Mouse (Mus musculus) hindbrain, embryonic 16.5 days (tissue): ENCODE measurements around the gene Mat2b. TPM values are rescaled to one million over a fixed set of nuclear protein-coding genes. Genes with fewer than 3 reads are reported as not detected.

Experiments used
- ATAC-seq: fragments of 200-750 bp; cut with Nextera tagmentation; 2 replicates; pipeline ENCODE4 v1.8.0; 2017; ENCODE audit warnings: moderate TSS enrichment, moderate library complexity
- H3K27ac ChIP-seq: fragments of 300-500 bp; sonication (generic); 2 replicates; pipeline ENCODE4 v1.5.1; 2014; ENCODE audit warnings: low read depth, mild to moderate bottlenecking, control low read depth, low read length, moderate library complexity
- H3K27me3 ChIP-seq: fragments of 300-500 bp; sonication (generic); replicated peaks from 2 replicates; pipeline ENCODE4 v1.6.1; 2014; ENCODE audit warnings: low read length; ENCODE audit not compliant: control insufficient read depth, insufficient read depth
- H3K36me3 ChIP-seq: fragments of 300-500 bp; sonication (generic); 2 replicates; pipeline ENCODE4 v1.6.1; 2014; ENCODE audit warnings: mild to moderate bottlenecking, low read length, moderate library complexity, mixed read lengths; ENCODE audit not compliant: control insufficient read depth, insufficient read depth
- H3K4me1 ChIP-seq: fragments of 300-500 bp; sonication (generic); 2 replicates; pipeline ENCODE4 v1.6.1; 2014; ENCODE audit warnings: low read depth, low read length; ENCODE audit not compliant: control insufficient read depth, insufficient read depth
- H3K4me2 ChIP-seq: fragments of 300-500 bp; sonication (generic); 2 replicates; pipeline ENCODE4 v1.6.1; 2014; ENCODE audit warnings: mild to moderate bottlenecking, low read length, control low read depth, moderate library complexity
- H3K4me3 ChIP-seq: fragments of 300-500 bp; sonication (generic); 2 replicates; pipeline ENCODE4 v1.5.1; 2014; ENCODE audit warnings: mild to moderate bottlenecking, low read length, control low read depth, moderate library complexity
- H3K9ac ChIP-seq: fragments of 300-500 bp; sonication (generic); 2 replicates; pipeline ENCODE4 v1.6.1; 2014; ENCODE audit warnings: low read depth, mild to moderate bottlenecking, control low read depth, low read length, moderate library complexity
- H3K9me3 ChIP-seq: fragments of 300-500 bp; sonication (generic); 2 replicates; pipeline ENCODE4 v1.6.1; 2014; ENCODE audit warnings: mild to moderate bottlenecking, low read length, moderate library complexity; ENCODE audit not compliant: control insufficient read depth
- WGBS: fragments of 180-500 bp; shearing (Covaris S2); extraction: QIAGEN DNeasy Blood & Tissue Kit; methylation state at CpG from one replicate; pipeline ENCODE4 v1.1.7; 2014; 5-methylcytosine and 5-hydroxymethylcytosine counted together
- polyA plus RNA-seq: library from polyadenylated mRNA; unstranded; fragments of >200 nt; fragmentation: Nextera tagmentation; extraction: Ambion mirVana; gene quantifications from 2 replicates; pipeline ENCODE4 v1.2.1, GENCODE M21; 2015

The Mat2b gene
- polyA plus RNA-seq, 1 experiment from 2014 or later = 59.0 TPM

- Histone ChIP-seq H3K4me3 (no peak overlapping the region), H3K27me3 (no peaks in the 10 kb centered on the region), H3K9ac (no peak overlapping the region), H3K36me3 (peaks cover 52% of the 10 kb centered on the region), H3K9me3 (no peaks in the 10 kb centered on the region), H3K4me2 (no peak overlapping the region), H3K27ac (no peak overlapping the region), H3K4me1 (no peaks in the 10 kb centered on the region)
- ATAC-seq = no peak
- WGBS = 96% methylated on average over 3 of the region's 3 CpGs
Measured at GRCm38 (mm10) chr11:40682456-40682855, 12.5 kb downstream of the Mat2b start.

GRCm38 (mm10) chr11:40677169-40677568, 17.8 kb downstream of the Mat2b start:
- Histone ChIP-seq H3K4me3 (no peak overlapping the region), H3K9ac (no peak overlapping the region), H3K4me2 (no peak overlapping the region), H3K36me3 (peaks cover 36% of the 10 kb centered on the region), H3K4me1 (no peaks in the 10 kb centered on the region), H3K9me3 (peaks cover 3% of the 10 kb centered on the region; the same call in 1 of the 2 replicates), H3K27ac (no peak overlapping the region), H3K27me3 (no peaks in the 10 kb centered on the region)
- 100% methylated on average over 1 of the region's 1 CpGs for WGBS
- ATAC-seq = no peak

DNA sequence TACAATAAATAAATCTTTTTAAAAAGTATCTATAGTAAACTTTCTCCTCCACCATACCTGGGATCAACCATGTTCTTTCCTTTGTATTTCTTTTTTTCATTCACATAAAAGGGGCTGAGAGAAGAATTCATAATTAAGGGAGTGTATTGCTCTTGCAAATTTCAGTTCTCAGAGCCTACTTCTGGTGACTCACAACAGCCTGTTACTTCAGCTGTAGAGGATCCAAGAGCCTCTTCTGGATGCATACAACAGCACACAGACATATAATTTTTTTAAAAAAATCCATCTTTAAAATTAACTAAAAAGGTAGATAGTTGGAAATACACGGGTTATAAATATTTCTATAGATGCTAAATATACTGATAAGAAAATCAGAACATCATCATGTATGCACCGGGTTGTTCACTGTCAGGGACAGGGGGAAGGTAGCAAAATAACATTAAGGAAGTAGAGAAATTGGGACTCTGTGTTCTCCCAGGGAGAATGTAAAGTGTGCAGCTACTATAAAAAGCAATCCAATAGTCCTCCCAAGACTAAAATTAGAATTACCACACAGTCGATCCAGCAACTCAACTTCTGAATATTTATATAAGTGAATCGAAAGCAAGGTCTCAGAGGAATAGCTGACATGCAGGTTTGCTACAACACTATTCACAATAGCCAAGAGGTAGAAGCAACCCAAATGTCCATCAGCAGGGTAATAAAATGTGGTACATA, 19.8 kb downstream of the Mat2b start:
- peaks cover 25% of the 10 kb centered on the region for H3K36me3 ChIP-seq
- no peak overlapping the region for H3K9ac ChIP-seq
- no peak overlapping the region for H3K4me2 ChIP-seq
- peaks cover 3% of the 10 kb centered on the region; the same call in 1 of the 2 replicates for H3K9me3 ChIP-seq
- H3K4me3 ChIP-seq = no peak overlapping the region
- no peak for ATAC-seq
- no peaks in the 10 kb centered on the region for H3K27me3 ChIP-seq
- H3K27ac ChIP-seq = no peak overlapping the region
- 78% methylated on average over 4 of the region's 4 CpGs for WGBS
- no peaks in the 10 kb centered on the region for H3K4me1 ChIP-seq

- no peak for ATAC-seq
- Histone ChIP-seq H3K27ac (no peak overlapping the region), H3K9me3 (no peaks in the 10 kb centered on the region), H3K27me3 (no peaks in the 10 kb centered on the region), H3K4me1 (no peaks in the 10 kb centered on the region), H3K4me2 (no peak overlapping the region), H3K4me3 (no peak overlapping the region), H3K36me3 (no peaks in the 10 kb centered on the region), H3K9ac (no peak overlapping the region)
- WGBS = 66% methylated on average over 8 of the region's 8 CpGs
Measured at GRCm38 (mm10) chr11:40649726-40650445, 45.1 kb downstream of the Mat2b start.

GRCm38 (mm10) chr11:40647246-40647645, 47.8 kb downstream of the Mat2b start:
- Histone ChIP-seq H3K27me3 (no peaks in the 10 kb centered on the region), H3K27ac (no peak overlapping the region), H3K4me1 (no peaks in the 10 kb centered on the region), H3K9ac (no peak overlapping the region), H3K4me2 (no peak overlapping the region), H3K4me3 (no peak overlapping the region), H3K36me3 (no peaks in the 10 kb centered on the region), H3K9me3 (no peaks in the 10 kb centered on the region)
- WGBS = 75% methylated on average over 2 of the region's 2 CpGs
- no peak for ATAC-seq

Other genes starting within 250 kb of the Mat2b start
- gene Hmmr, start 38.2 kb upstream of the Mat2b start, polyA plus RNA-seq = 7.0 and 8.1 TPM in 2 replicates
- 57.7 and 61.1 TPM in 2 replicates for gene Nudcd2, start 38.5 kb upstream of the Mat2b start, polyA plus RNA-seq
- gene Ccng1, start 60.1 kb upstream of the Mat2b start, polyA plus RNA-seq = 44.4 TPM in 2 replicates